Mouse (Mus musculus) lung, embryonic 14.5 days (tissue): ENCODE results near the gene Gm11985. TPM values are rescaled to one million over a fixed set of nuclear protein-coding genes. Genes with fewer than 3 reads are reported as not detected.

ENCODE experiments used
- ATAC-seq: fragments of 200-750 bp; cut with Nextera tagmentation; 2 replicates; pipeline ENCODE4 v1.8.0; 2017; ENCODE audit warnings: mild to moderate bottlenecking, moderate TSS enrichment, moderate library complexity; ENCODE audit not compliant: insufficient read depth
- DNase-seq: peaks from one replicate; pipeline ENCODE4 v3.0.0-alpha.2; 2015
- H3K27ac ChIP-seq: fragments of 300-500 bp; sonication (generic); 2 replicates; pipeline ENCODE4 v1.5.1; 2014; ENCODE audit warnings: low read depth, mild to moderate bottlenecking, moderate library complexity
- H3K27me3 ChIP-seq: fragments of 300-500 bp; sonication (generic); 2 replicates; pipeline ENCODE4 v1.6.1; 2014; ENCODE audit warnings: low read length, control low read depth; ENCODE audit not compliant: insufficient read depth
- H3K36me3 ChIP-seq: fragments of 300-500 bp; sonication (generic); 2 replicates; pipeline ENCODE4 v1.6.1; 2014; ENCODE audit warnings: control low read depth; ENCODE audit not compliant: insufficient read depth
- H3K4me1 ChIP-seq: fragments of 300-500 bp; sonication (generic); 2 replicates; pipeline ENCODE4 v1.6.1; 2014; ENCODE audit warnings: antibody characterized with exemption, control low read depth; ENCODE audit not compliant: insufficient read depth
- H3K4me2 ChIP-seq: fragments of 300-500 bp; sonication (generic); 2 replicates; pipeline ENCODE4 v1.6.1; 2014; ENCODE audit warnings: mild to moderate bottlenecking
- H3K4me3 ChIP-seq: fragments of 300-500 bp; sonication (generic); 2 replicates; pipeline ENCODE4 v1.5.1; 2014; ENCODE audit warnings: low read depth, low read length
- H3K9ac ChIP-seq: fragments of 300-500 bp; sonication (generic); 2 replicates; pipeline ENCODE4 v1.6.1; 2014
- H3K9me3 ChIP-seq: fragments of 300-500 bp; sonication (generic); 2 replicates; pipeline ENCODE4 v1.6.1; 2016; ENCODE audit warnings: low read depth, low read length, control low read depth
- CTCF ChIP-seq: IDR thresholded peaks from 2 replicates; pipeline ENCODE4 v1.5.1; 2016; ENCODE audit warnings: antibody characterized with exemption, low read depth
- WGBS: fragments of 180-500 bp; shearing (Covaris S2); extraction: QIAGEN DNeasy Blood & Tissue Kit; methylation state at CpG from one replicate; pipeline ENCODE4 v1.1.7; 2014; 5-methylcytosine and 5-hydroxymethylcytosine counted together
- polyA plus RNA-seq: library from polyadenylated mRNA; unstranded; fragments of >200 nt; fragmentation: Nextera tagmentation; extraction: Ambion mirVana; gene quantifications from 2 replicates; pipeline ENCODE4 v1.2.1, GENCODE M21; 2014

Gene Gm11985
- polyA plus RNA-seq, 1 experiment from 2014 or later, result not detected

GRCm38 (mm10) chr11:7202206-7202605, 13.8 kb upstream of the Gm11985 start:
- no peak for TF ChIP-seq CTCF
- ATAC-seq, result no peak
- WGBS, result 50% methylated on average over 7 of the region's 7 CpGs

GRCm38 (mm10) chr11:7200393-7200783, 12.0 kb upstream of the Gm11985 start:
- Histone ChIP-seq H3K4me2 (no peak overlapping the region), H3K4me1 (no peaks in the 10 kb centered on the region), H3K9ac (no peak overlapping the region), H3K4me3 (no peak overlapping the region), H3K9me3 (no peaks in the 10 kb centered on the region), H3K27me3 (no peaks in the 10 kb centered on the region), H3K27ac (no peak overlapping the region), H3K36me3 (no peaks in the 10 kb centered on the region)
- DNase-seq (no peak), ATAC-seq (no peak)
- TF ChIP-seq CTCF, result no peak
- 68% methylated on average over 9 of the region's 9 CpGs for WGBS

More at GRCm38 (mm10) chr11:7202206-7202605, 13.8 kb upstream of the Gm11985 start:
- Histone ChIP-seq H3K9ac (no peak overlapping the region), H3K4me2 (no peak overlapping the region), H3K36me3 (no peaks in the 10 kb centered on the region), H3K9me3 (no peaks in the 10 kb centered on the region), H3K4me3 (no peak overlapping the region), H3K4me1 (no peaks in the 10 kb centered on the region), H3K27ac (no peak overlapping the region), H3K27me3 (no peaks in the 10 kb centered on the region)
- DNase-seq, result peak; percentile 17

- H3K27me3 ChIP-seq, result no peaks in the 10 kb centered on the region
- DNase-seq (peak; percentile 88), ATAC-seq (no peak)
- no peak overlapping the region for H3K9ac ChIP-seq
- H3K4me1 ChIP-seq, result no peaks in the 10 kb centered on the region
- no peaks in the 10 kb centered on the region for H3K36me3 ChIP-seq
- no peak overlapping the region for H3K4me3 ChIP-seq
- TF ChIP-seq CTCF, result peak; percentile 82
- no peak overlapping the region for H3K4me2 ChIP-seq
- 44% methylated on average over 14 of the region's 14 CpGs for WGBS
- no peak overlapping the region for H3K27ac ChIP-seq
- no peaks in the 10 kb centered on the region for H3K9me3 ChIP-seq
Observed at GRCm38 (mm10) chr11:7199736-7200392, 11.5 kb upstream of the Gm11985 start.

- DNase-seq (peak; percentile 43), ATAC-seq (peak; percentile 50; the same call in 1 of the 2 replicates)
- Histone ChIP-seq H3K9ac (no peak overlapping the region), H3K9me3 (no peaks in the 10 kb centered on the region), H3K4me2 (no peak overlapping the region), H3K4me1 (no peaks in the 10 kb centered on the region), H3K36me3 (no peaks in the 10 kb centered on the region), H3K4me3 (no peak overlapping the region), H3K27me3 (no peaks in the 10 kb centered on the region), H3K27ac (no peak overlapping the region)
- WGBS, result 65% methylated on average over 10 of the region's 10 CpGs
- TF ChIP-seq CTCF, result no peak
Observed at GRCm38 (mm10) chr11:7198481-7199256, 10.3 kb upstream of the Gm11985 start.

GRCm38 (mm10) chr11:7198006-7198405, 9.6 kb upstream of the Gm11985 start:
- Histone ChIP-seq H3K9ac (no peak overlapping the region), H3K27ac (no peak overlapping the region), H3K9me3 (no peaks in the 10 kb centered on the region), H3K4me3 (no peak overlapping the region), H3K4me1 (no peaks in the 10 kb centered on the region), H3K4me2 (no peak overlapping the region), H3K36me3 (no peaks in the 10 kb centered on the region), H3K27me3 (no peaks in the 10 kb centered on the region)
- ATAC-seq (no peak), DNase-seq (no peak)
- TF ChIP-seq CTCF, result no peak
- 88% methylated on average over 19 of the region's 19 CpGs for WGBS

GRCm38 (mm10) chr11:7197491-7197941, 9.1 kb upstream of the Gm11985 start, which contains the start of gene Igfbp1:
Gene Igfbp1 (plus strand): TSS chr11:7197782.
- Histone ChIP-seq H3K27me3 (no peaks in the 10 kb centered on the region), H3K9me3 (no peaks in the 10 kb centered on the region), H3K4me1 (no peaks in the 10 kb centered on the region), H3K36me3 (no peaks in the 10 kb centered on the region), H3K4me3 (no peak within 1 kb of the TSS), H3K4me2 (no peak within 1 kb of the TSS), H3K27ac (no peak within 1 kb of the TSS), H3K9ac (no peak within 1 kb of the TSS)
- 55% methylated on average over 12 of the region's 12 CpGs for WGBS
- DNase-seq (no peak), ATAC-seq (no peak; the same call in 1 of the 2 replicates)
- TF ChIP-seq CTCF, result no peak

GRCm38 (mm10) chr11:7195312-7195685, 6.9 kb upstream of the Gm11985 start:
- Histone ChIP-seq H3K9ac (no peak overlapping the region), H3K9me3 (no peaks in the 10 kb centered on the region), H3K27me3 (no peaks in the 10 kb centered on the region), H3K27ac (no peak overlapping the region), H3K4me3 (no peak overlapping the region), H3K4me1 (no peaks in the 10 kb centered on the region), H3K36me3 (no peaks in the 10 kb centered on the region), H3K4me2 (no peak overlapping the region)
- WGBS, result 80% methylated on average over 4 of the region's 4 CpGs
- ATAC-seq (no peak), DNase-seq (no peak)
- no peak for TF ChIP-seq CTCF
